21 mouse cellular contexts compared by ENCODE assay signal in genomic region chr16:30113170-30113569, GRCm38 (mm10). TPM values are rescaled to one million over a fixed set of nuclear protein-coding genes. Genes with fewer than 3 reads are reported as not detected.
DNase-seq lines count a peak whose midpoint lies in the region; ATAC-seq and TF ChIP-seq lines count a peak whose summit lies in the region.
"Had no signal": no experiment of that assay in that cellular context is flagged by ENCODE, and none has a peak within 500 bp of the region (broad histone marks: within the 10 kb centered on the region; RNA-seq: fewer than 3 reads in every experiment).

No protein-coding gene starts in this region.

- H3K4me3 ChIP-seq in lung, embryonic 14.5 days (ENCODE audit: low read depth, low read length), result no peak overlapping the region
- H3K4me3 ChIP-seq in lung, adult 2 months (replicated peaks; ENCODE audit: extremely low read depth, low read depth, low read length), result no peak overlapping the region
- H3K4me3 ChIP-seq in liver, embryonic 15.5 days (replicated peaks), result no peak overlapping the region
- no peak overlapping the region for H3K4me3 ChIP-seq in heart, embryonic 11.5 days (ENCODE audit: low read depth, low read length)
- H3K4me3 ChIP-seq: embryonic facial prominence, embryonic 12.5 days; hindbrain, embryonic 12.5 days; neural tube, embryonic 13.5 days had no signal

- 8% methylated on average over 3 of the region's 3 CpGs for WGBS in lung, embryonic 14.5 days
- WGBS in lung, adult 2 months, result 24% methylated on average over 3 of the region's 3 CpGs
- 23% methylated on average over 3 of the region's 3 CpGs for WGBS in liver, embryonic 15.5 days (ENCODE audit: insufficient replicate concordance)
- WGBS in heart, embryonic 11.5 days (ENCODE audit: insufficient replicate concordance), result 28% methylated on average over 3 of the region's 3 CpGs

- H3K27me3 ChIP-seq in lung, embryonic 14.5 days (ENCODE audit: insufficient read depth, low read length), result no peaks in the 10 kb centered on the region
- H3K27me3 ChIP-seq in liver, embryonic 15.5 days, result no peaks in the 10 kb centered on the region
- H3K27me3 ChIP-seq in heart, embryonic 11.5 days (ENCODE audit: control insufficient read depth, insufficient read depth, low read length), result no peaks in the 10 kb centered on the region
- H3K27me3 ChIP-seq: embryonic facial prominence, embryonic 12.5 days had no signal

- DNase-seq in lung, embryonic 14.5 days, result peak; percentile 60
- DNase-seq in lung, adult 2 months, result no peak
- DNase-seq in lung, postnatal 25 days (ENCODE audit: low spot score), result peak; percentile 53
- DNase-seq in urinary bladder, postnatal 25 days (ENCODE audit: low spot score), result no peak
- no peak for DNase-seq in heart, adult 11 months
- DNase-seq: adrenal gland, postnatal 14 days; cerebellum, adult 11-12 months; cerebellum, postnatal 36 days; heart, adult 18-20 months; kidney, adult 18-20 months; kidney, postnatal 25 days; layer of hippocampus, adult 9-11 months; right cerebral cortex, postnatal 25 days; thymus, adult 18-20 months had no signal

- H3K9ac ChIP-seq in lung, embryonic 14.5 days, result no peak overlapping the region
- H3K9ac ChIP-seq in liver, embryonic 15.5 days, result no peak overlapping the region
- no peak overlapping the region for H3K9ac ChIP-seq in heart, embryonic 11.5 days (ENCODE audit: low read depth, low read length)
- H3K9ac ChIP-seq: embryonic facial prominence, embryonic 12.5 days; hindbrain, embryonic 12.5 days; neural tube, embryonic 13.5 days had no signal

- no peaks in the 10 kb centered on the region for H3K36me3 ChIP-seq in lung, embryonic 14.5 days (ENCODE audit: insufficient read depth)
- no peaks in the 10 kb centered on the region for H3K36me3 ChIP-seq in liver, embryonic 15.5 days (replicated peaks)
- H3K36me3 ChIP-seq in heart, embryonic 11.5 days (ENCODE audit: control insufficient read depth, insufficient read depth, low read length), result no peaks in the 10 kb centered on the region
- H3K36me3 ChIP-seq: embryonic facial prominence, embryonic 12.5 days; hindbrain, embryonic 12.5 days; neural tube, embryonic 13.5 days had no signal

- TF ChIP-seq CTCF in lung, embryonic 14.5 days (IDR thresholded peaks at IDR 0.05; ENCODE audit: low read depth), result no peak
- TF ChIP-seq CTCF in lung, adult 2 months (IDR thresholded peaks at IDR 0.05; ENCODE audit: insufficient read depth, low read length), result no peak

- no peak for TF ChIP-seq POLR2A in lung, adult 2 months (IDR thresholded peaks at IDR 0.05; ENCODE audit: borderline replicate concordance, extremely low read depth, low read depth, low read length)

- peak overlapping the region; percentile 82 for H3K27ac ChIP-seq in lung, embryonic 14.5 days (ENCODE audit: low read depth)
- H3K27ac ChIP-seq in liver, embryonic 15.5 days (replicated peaks), result peak overlapping the region; percentile 78
- H3K27ac ChIP-seq in heart, embryonic 11.5 days (ENCODE audit: low read depth, low read length), result no peak overlapping the region
- H3K27ac ChIP-seq: embryonic facial prominence, embryonic 12.5 days; hindbrain, embryonic 12.5 days; neural tube, embryonic 13.5 days had no signal

- peaks cover 22% of the 10 kb centered on the region for H3K4me1 ChIP-seq in lung, embryonic 14.5 days (ENCODE audit: insufficient read depth)
- peaks cover 24% of the 10 kb centered on the region for H3K4me1 ChIP-seq in lung, adult 2 months (ENCODE audit: control insufficient read depth, insufficient read depth, low read length)
- no peaks in the 10 kb centered on the region; the same call in 1 of the 2 replicates for H3K4me1 ChIP-seq in liver, embryonic 15.5 days (replicated peaks)
- peaks cover 4% of the 10 kb centered on the region; the same call in 1 of the 2 replicates for H3K4me1 ChIP-seq in heart, embryonic 11.5 days (ENCODE audit: control insufficient read depth, insufficient read depth, low read length)
- H3K4me1 ChIP-seq: neural tube, embryonic 13.5 days had no signal

- H3K9me3 ChIP-seq in lung, embryonic 14.5 days (ENCODE audit: low read depth, low read length), result peaks cover 7% of the 10 kb centered on the region; the same call in 1 of the 2 replicates
- no peaks in the 10 kb centered on the region for H3K9me3 ChIP-seq in liver, embryonic 15.5 days (replicated peaks)
- no peaks in the 10 kb centered on the region for H3K9me3 ChIP-seq in heart, embryonic 11.5 days (replicated peaks; ENCODE audit: control insufficient read depth, low read length)
- H3K9me3 ChIP-seq: embryonic facial prominence, embryonic 12.5 days had no signal

- peak; percentile 31; the same call in 1 of the 2 replicates for ATAC-seq in lung, embryonic 14.5 days (ENCODE audit: insufficient read depth)
- peak; percentile 72 for ATAC-seq in liver, embryonic 15.5 days (ENCODE audit: insufficient read depth)
- ATAC-seq in heart, embryonic 11.5 days (replicated peaks; ENCODE audit: insufficient number of reproducible peaks, low FRiP score, low TSS enrichment), result no peak
- no peak for ATAC-seq in granulocyte monocyte progenitor cell, adult 5-6 weeks (replicated peaks; ENCODE audit: poor library complexity, severe bottlenecking)
- ATAC-seq: forebrain, embryonic 16.5 days had no signal

- 0 out of 2 replicates have a peak overlapping the region, but pooled peaks have one; percentile 10 for H3K4me2 ChIP-seq in lung, embryonic 14.5 days
- H3K4me2 ChIP-seq in liver, embryonic 15.5 days, result peak overlapping the region; percentile 37
- H3K4me2 ChIP-seq in heart, embryonic 11.5 days, result no peak overlapping the region
- H3K4me2 ChIP-seq: embryonic facial prominence, embryonic 12.5 days; hindbrain, embryonic 12.5 days; neural tube, embryonic 13.5 days had no signal

RNA-seq across cellular contexts. Expression of gene Hes1, which starts 49.0 kb away (rescaled TPM):
- polyA plus RNA-seq in lung, embryonic 14.5 days (2014; fragmentation: Nextera tagmentation; extraction: Ambion mirVana), result 52.9 and 54.0 TPM in 2 replicates
- polyA plus RNA-seq in lung, adult 2 months (2012; rRNA removed), result 167 and 332 TPM in 2 replicates
- polyA plus RNA-seq in liver, embryonic 15.5 days (2015; fragmentation: Nextera tagmentation; extraction: Ambion mirVana), result 5.4 and 6.1 TPM in 2 replicates
- polyA plus RNA-seq in heart, embryonic 11.5 days (2014; fragmentation: Nextera tagmentation; extraction: Ambion mirVana), result 29.1 and 30.3 TPM in 2 replicates
- total RNA-seq in granulocyte monocyte progenitor cell, adult 5-6 weeks (2014; fragmentation: Nextera tagmentation), result not detected in 2 replicates
- total RNA-seq in granulocyte monocyte progenitor cell, adult 5-6 weeks (2017), result not detected in 2 replicates

Comparison
In these comparisons a context has a peak if more than half of its experiments do, and no peak if none do; other contexts are left out.
1. DNase-seq: peak in lung, embryonic 14.5 days (single experiment) and lung, postnatal 25 days (single experiment); none in lung, adult 2 months (single experiment), urinary bladder, postnatal 25 days (single experiment) and heart, adult 11 months (single experiment).
2. ATAC-seq: peak in lung, embryonic 14.5 days (single experiment) and liver, embryonic 15.5 days (single experiment); none in heart, embryonic 11.5 days (single experiment) and granulocyte monocyte progenitor cell, adult 5-6 weeks (single experiment).